13 mouse cellular contexts compared by ENCODE assay signal in genomic region chr5:74669925-74670324, GRCm38 (mm10). TPM values are rescaled to one million over a fixed set of nuclear protein-coding genes. Genes with fewer than 3 reads are reported as not detected.
"Had no signal": no experiment of that assay in that cellular context is flagged by ENCODE, and none has a peak within 500 bp of the region (broad histone marks: within the 10 kb centered on the region; RNA-seq: fewer than 3 reads in every experiment).

No protein-coding gene starts in this region.

- H3K36me3 ChIP-seq: limb, embryonic 15.5 days; liver, embryonic 12.5 days; midbrain, embryonic 10.5 days; neural tube, embryonic 15.5 days had no signal

- H3K27me3 ChIP-seq: limb, embryonic 15.5 days; liver, embryonic 12.5 days; neural tube, embryonic 15.5 days had no signal

- H3K27ac ChIP-seq: kidney, postnatal 0 days; limb, embryonic 15.5 days; liver, embryonic 12.5 days; midbrain, embryonic 10.5 days; neural tube, embryonic 15.5 days; stomach, postnatal 0 days had no signal

- H3K4me3 ChIP-seq: limb, embryonic 15.5 days; liver, embryonic 12.5 days; midbrain, embryonic 10.5 days; myocyte; neural tube, embryonic 15.5 days had no signal

- H3K4me2 ChIP-seq: limb, embryonic 15.5 days; liver, embryonic 12.5 days; neural tube, embryonic 15.5 days had no signal

- H3K9me3 ChIP-seq: limb, embryonic 15.5 days; liver, embryonic 12.5 days; midbrain, embryonic 10.5 days; neural tube, embryonic 15.5 days had no signal

- DNase-seq: kidney, adult 9 months; layer of hippocampus, adult 9-11 months; layer of hippocampus, postnatal 36 days; midbrain, embryonic 14.5 days; thymus, postnatal 4 days had no signal

- H3K9ac ChIP-seq: limb, embryonic 15.5 days; liver, embryonic 12.5 days; neural tube, embryonic 15.5 days had no signal

- ATAC-seq: liver, embryonic 12.5 days had no signal

- H3K4me1 ChIP-seq: limb, embryonic 15.5 days; liver, embryonic 12.5 days; midbrain, embryonic 10.5 days; neural tube, embryonic 15.5 days had no signal

RNA-seq across cellular contexts. Expression of gene Lnx1, which starts 32.8 kb away (rescaled TPM):
- total RNA-seq: megakaryocyte, adult 5-6 weeks had no signal
